In genomic region chr17:28518615-28519071, GRCm38 (mm10) we compare ENCODE assay signal across 8 mouse cellular contexts. TPM values are rescaled to one million over a fixed set of nuclear protein-coding genes. Genes with fewer than 3 reads are reported as not detected.
DNase-seq lines count a peak whose midpoint lies in the region; ATAC-seq and TF ChIP-seq lines count a peak whose summit lies in the region.

No protein-coding gene starts in this region.

- WGBS in cerebellum, adult 2 months: 42% methylated on average over 8 of the region's 8 CpGs
- WGBS in heart, embryonic 10.5 days: 25% methylated on average over 8 of the region's 8 CpGs
- 15% methylated on average over 8 of the region's 8 CpGs for WGBS in kidney, postnatal 0 days
- 30% methylated on average over 8 of the region's 8 CpGs for WGBS in midbrain, embryonic 12.5 days

- no peaks in the 10 kb centered on the region for H3K27me3 ChIP-seq in cerebellum, adult 2 months (ENCODE audit: control insufficient read depth, insufficient read depth, low read length)
- H3K27me3 ChIP-seq in heart, embryonic 10.5 days (ENCODE audit: insufficient read depth, poor library complexity, severe bottlenecking): peaks cover 83% of the 10 kb centered on the region
- no peaks in the 10 kb centered on the region for H3K27me3 ChIP-seq in kidney, postnatal 0 days (ENCODE audit: insufficient read depth, low read length)
- peaks cover 78% of the 10 kb centered on the region for H3K27me3 ChIP-seq in midbrain, embryonic 12.5 days

- peaks cover 3% of the 10 kb centered on the region; the same call in 1 of the 2 replicates for H3K4me1 ChIP-seq in cerebellum, adult 2 months (ENCODE audit: control insufficient read depth, insufficient read depth, low read length)
- H3K4me1 ChIP-seq in heart, embryonic 10.5 days: peaks cover 50% of the 10 kb centered on the region
- peaks cover 29% of the 10 kb centered on the region for H3K4me1 ChIP-seq in kidney, postnatal 0 days (replicated peaks; ENCODE audit: insufficient read depth, low read length)
- H3K4me1 ChIP-seq in midbrain, embryonic 12.5 days: peaks cover 32% of the 10 kb centered on the region

- no peak for TF ChIP-seq POLR2A in cerebellum, adult 2 months (IDR thresholded peaks at IDR 0.05; ENCODE audit: borderline replicate concordance, insufficient read depth, low read length)

- DNase-seq in cerebellum, adult 2 months: no peak
- DNase-seq in cerebellum, postnatal 14 days: no peak
- peak; percentile 57 for DNase-seq in MN1 (ENCODE audit: low spot score)
- DNase-seq in heart, embryonic 10.5 days (ENCODE audit: low spot score): no peak
- DNase-seq in kidney, postnatal 0 days (ENCODE audit: low spot score): no peak
- DNase-seq in retina, postnatal 1 day: no peak
- no peak for DNase-seq in ovary, postnatal 10 days (ENCODE audit: low spot score)

- no peaks in the 10 kb centered on the region for H3K36me3 ChIP-seq in heart, embryonic 10.5 days
- no peaks in the 10 kb centered on the region for H3K36me3 ChIP-seq in kidney, postnatal 0 days (ENCODE audit: insufficient read depth, low read length)
- H3K36me3 ChIP-seq in midbrain, embryonic 12.5 days: no peaks in the 10 kb centered on the region

- no peak overlapping the region for H3K27ac ChIP-seq in cerebellum, adult 2 months (ENCODE audit: insufficient read depth, low read length)
- H3K27ac ChIP-seq in heart, embryonic 10.5 days: peak overlapping the region; percentile 77
- peak overlapping the region; percentile 89 for H3K27ac ChIP-seq in kidney, postnatal 0 days
- H3K27ac ChIP-seq in midbrain, embryonic 12.5 days (replicated peaks): no peak overlapping the region

- no peaks in the 10 kb centered on the region for H3K9me3 ChIP-seq in heart, embryonic 10.5 days
- H3K9me3 ChIP-seq in kidney, postnatal 0 days (replicated peaks; ENCODE audit: low read length): no peaks in the 10 kb centered on the region
- H3K9me3 ChIP-seq in midbrain, embryonic 12.5 days: no peaks in the 10 kb centered on the region

- ATAC-seq in kidney, postnatal 0 days (replicated peaks; ENCODE audit: low FRiP score, low read depth): no peak
- no peak for ATAC-seq in midbrain, embryonic 12.5 days (ENCODE audit: low FRiP score, low read depth)

- peak overlapping the region; percentile 82 for H3K4me2 ChIP-seq in kidney, postnatal 0 days (ENCODE audit: low read length)
- peak overlapping the region; percentile 84 for H3K4me2 ChIP-seq in midbrain, embryonic 12.5 days (replicated peaks)

- no peak for TF ChIP-seq CTCF in cerebellum, adult 2 months (IDR thresholded peaks at IDR 0.05; ENCODE audit: borderline replicate concordance, insufficient read depth, low read depth, low read length)
- TF ChIP-seq CTCF in kidney, postnatal 0 days (IDR thresholded peaks at IDR 0.05; ENCODE audit: low read depth): no peak

- H3K9ac ChIP-seq in kidney, postnatal 0 days (ENCODE audit: low read depth, low read length): peak overlapping the region; percentile 66
- peak overlapping the region; percentile 52; the same call in 1 of the 2 replicates for H3K9ac ChIP-seq in midbrain, embryonic 12.5 days (replicated peaks)

- H3K4me3 ChIP-seq in cerebellum, adult 2 months (replicated peaks; ENCODE audit: insufficient read depth, low read depth, low read length): peak overlapping the region; percentile 42
- peak overlapping the region; percentile 63 for H3K4me3 ChIP-seq in heart, embryonic 10.5 days
- H3K4me3 ChIP-seq in kidney, postnatal 0 days (replicated peaks; ENCODE audit: low read depth, low read length): peak overlapping the region; percentile 36; the same call in 1 of the 2 replicates
- peak overlapping the region; percentile 47 for H3K4me3 ChIP-seq in midbrain, embryonic 12.5 days

RNA-seq across cellular contexts. Expression of gene Fkbp5, which starts 1.3 kb away (rescaled TPM):
- 8.6 and 8.9 TPM in 2 replicates for polyA plus RNA-seq in cerebellum, adult 2 months (2012; rRNA removed)
- 16.0 and 21.9 TPM in 2 replicates for polyA plus RNA-seq in heart, embryonic 10.5 days (2016; fragmentation: Nextera tagmentation; extraction: Ambion mirVana)
- 16.2 and 20.4 TPM in 2 replicates for polyA plus RNA-seq in kidney, postnatal 0 days (2015; fragmentation: Nextera tagmentation; extraction: Ambion mirVana)
- 32.7 and 38.2 TPM in 2 replicates for polyA plus RNA-seq in midbrain, embryonic 12.5 days (2016; fragmentation: Nextera tagmentation; extraction: Ambion mirVana)

RNA-seq across cellular contexts. Expression of gene Armc12, which starts 12.0 kb away (rescaled TPM):
- not detected in 2 replicates for polyA plus RNA-seq in cerebellum, adult 2 months (2012; rRNA removed)
- 0.10 TPM in 1 of 2 replicates, not detected in the other for polyA plus RNA-seq in heart, embryonic 10.5 days (2016; fragmentation: Nextera tagmentation; extraction: Ambion mirVana)
- not detected in 2 replicates for polyA plus RNA-seq in kidney, postnatal 0 days (2015; fragmentation: Nextera tagmentation; extraction: Ambion mirVana)
- not detected in 2 replicates for polyA plus RNA-seq in midbrain, embryonic 12.5 days (2016; fragmentation: Nextera tagmentation; extraction: Ambion mirVana)

RNA-seq across cellular contexts. Expression of gene Clpsl2, which starts 30.6 kb away (rescaled TPM):
- not detected in 2 replicates for polyA plus RNA-seq in cerebellum, adult 2 months (2012; rRNA removed)
- not detected in 2 replicates for polyA plus RNA-seq in heart, embryonic 10.5 days (2016; fragmentation: Nextera tagmentation; extraction: Ambion mirVana)
- polyA plus RNA-seq in kidney, postnatal 0 days (2015; fragmentation: Nextera tagmentation; extraction: Ambion mirVana): not detected in 2 replicates
- polyA plus RNA-seq in midbrain, embryonic 12.5 days (2016; fragmentation: Nextera tagmentation; extraction: Ambion mirVana): not detected in 2 replicates

RNA-seq across cellular contexts. Expression of gene Clps, which starts 41.9 kb away (rescaled TPM):
- polyA plus RNA-seq in cerebellum, adult 2 months (2012; rRNA removed): 0.28 TPM in 1 of 2 replicates, not detected in the other
- 0.46 TPM in 1 of 2 replicates, not detected in the other for polyA plus RNA-seq in heart, embryonic 10.5 days (2016; fragmentation: Nextera tagmentation; extraction: Ambion mirVana)
- polyA plus RNA-seq in kidney, postnatal 0 days (2015; fragmentation: Nextera tagmentation; extraction: Ambion mirVana): not detected in 2 replicates
- polyA plus RNA-seq in midbrain, embryonic 12.5 days (2016; fragmentation: Nextera tagmentation; extraction: Ambion mirVana): not detected in 2 replicates

RNA-seq across cellular contexts. Expression of gene Lhfpl5, which starts 56.8 kb away (rescaled TPM):
- 17.8 and 20.4 TPM in 2 replicates for polyA plus RNA-seq in cerebellum, adult 2 months (2012; rRNA removed)
- polyA plus RNA-seq in heart, embryonic 10.5 days (2016; fragmentation: Nextera tagmentation; extraction: Ambion mirVana): 0.25 and 0.41 TPM in 2 replicates
- polyA plus RNA-seq in kidney, postnatal 0 days (2015; fragmentation: Nextera tagmentation; extraction: Ambion mirVana): 0.17 TPM in 1 of 2 replicates, not detected in the other
- polyA plus RNA-seq in midbrain, embryonic 12.5 days (2016; fragmentation: Nextera tagmentation; extraction: Ambion mirVana): 1.7 TPM in 2 replicates

Comparison
In these comparisons a context has a peak if more than half of its experiments do, and no peak if none do; other contexts are left out.
1. H3K27ac ChIP-seq: peak in heart, embryonic 10.5 days (single experiment) and kidney, postnatal 0 days (single experiment); none in cerebellum, adult 2 months (single experiment) and midbrain, embryonic 12.5 days (single experiment).
2. Peak in every context shown above with its lines, with median percentiles within 50 percentile points of each other: H3K4me3 ChIP-seq.